Mouse (Mus musculus) left cerebral cortex, adult 9 months (tissue): ENCODE data around the gene Pigyl.

Experiments used
- DNase-seq, 2 experiments: peaks; one replicate each; pipeline ENCODE4 v3.0.0; 2022; ENCODE audit warnings: low spot score in 2 of 2

Pigyl gene

DNA sequence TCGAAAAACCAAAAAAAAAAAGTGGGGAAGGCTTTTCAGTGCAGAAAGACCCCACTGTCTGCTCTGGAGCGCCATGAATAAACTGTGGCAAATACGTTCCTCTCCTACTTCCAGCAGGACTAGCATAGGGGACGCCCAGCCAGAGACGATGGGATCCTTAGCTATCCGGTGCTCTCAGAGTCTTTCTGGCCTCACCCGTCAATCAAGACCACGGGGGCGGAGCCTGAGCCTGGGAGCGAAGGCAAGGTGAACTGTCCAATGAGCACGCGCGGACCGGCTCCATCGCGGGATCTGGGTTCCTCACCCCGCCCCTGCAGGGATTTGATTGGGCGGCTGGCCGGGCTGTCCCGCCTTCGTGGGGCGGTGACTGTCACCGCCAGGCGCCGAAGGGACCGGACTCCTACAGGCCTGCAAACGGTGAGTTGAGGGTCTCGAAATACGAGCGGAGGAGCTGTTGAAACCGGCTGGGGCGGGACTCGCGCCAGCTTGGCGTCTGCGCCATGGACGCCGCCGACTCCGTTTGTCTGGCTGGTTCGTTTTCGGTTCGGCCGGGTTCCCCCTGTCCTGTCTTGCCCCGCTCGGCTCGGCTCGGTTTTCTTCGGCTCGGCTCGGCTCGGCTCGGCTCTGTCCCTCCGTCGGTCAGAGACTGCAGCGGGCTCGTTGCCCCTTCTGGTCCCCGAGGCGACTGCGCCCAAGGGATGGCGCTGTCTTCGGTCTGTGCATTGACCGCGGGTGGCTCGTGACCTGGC, at the start of gene Pigyl:
TSS of gene Pigyl (plus strand) at position 350 of the 749 bp plus-strand sequence.
- DNase-seq = peak; percentile 95 to 98

DNA sequence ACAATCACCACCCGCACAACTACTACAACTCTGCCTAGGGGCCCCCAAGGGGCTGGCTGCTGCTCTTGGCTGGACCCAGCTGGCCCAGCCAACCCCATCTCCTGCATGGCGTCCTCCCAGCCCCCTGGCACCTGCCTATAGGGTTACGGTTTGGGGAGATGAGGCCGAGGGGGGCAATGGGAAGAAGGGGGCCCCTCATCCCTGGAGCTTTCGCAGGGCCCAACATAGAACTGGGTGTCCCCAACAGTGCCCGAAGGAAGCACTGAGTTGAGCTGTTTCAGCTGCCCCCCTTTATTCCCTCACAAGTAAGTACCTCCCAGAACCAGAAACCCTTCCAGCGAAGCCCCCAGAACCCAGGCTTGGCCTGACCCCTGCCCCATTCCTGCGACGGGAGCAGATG, 48.5 kb upstream of the Pigyl start:
- DNase-seq = no peak

DNA sequence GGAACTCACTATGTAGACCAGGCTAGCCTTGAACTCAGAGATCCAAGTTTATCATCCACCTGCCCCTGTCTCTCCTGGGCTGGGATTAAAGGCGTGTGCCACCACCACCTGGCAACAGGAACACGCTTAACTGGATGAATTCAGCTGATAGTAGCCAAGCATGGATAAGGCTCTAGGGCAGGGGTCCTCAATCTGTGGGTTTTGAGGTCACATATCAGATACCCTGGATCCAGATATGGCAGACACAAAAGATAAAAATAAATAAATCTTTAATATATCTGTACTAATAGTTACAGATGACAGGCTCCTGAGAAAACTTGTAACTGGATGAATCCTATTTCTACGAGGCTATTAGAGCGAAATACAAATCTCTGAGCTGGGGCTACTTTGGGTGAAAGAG, 41.0 kb upstream of the Pigyl start:
- DNase-seq = no peak

DNA sequence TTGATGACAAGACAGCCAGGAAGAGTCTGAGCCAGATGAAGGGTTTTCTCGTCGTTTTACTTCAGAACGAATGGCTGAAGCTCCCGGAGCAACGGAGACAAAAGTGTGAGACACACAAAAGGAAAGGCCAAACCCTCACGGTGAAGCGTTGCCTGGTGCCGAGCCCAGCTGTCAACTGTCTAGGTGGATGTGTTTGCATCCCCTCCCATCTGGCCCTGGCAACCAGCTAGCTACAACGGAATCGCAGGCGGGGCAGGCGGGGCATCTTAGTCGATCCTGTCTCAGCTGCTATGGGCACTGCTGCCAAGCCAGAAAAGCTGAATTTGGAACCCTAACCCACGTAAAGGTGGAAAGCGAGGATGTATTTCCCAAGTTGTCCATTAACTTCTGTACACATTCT, 40.6 kb upstream of the Pigyl start:
- DNase-seq = no peak

DNA sequence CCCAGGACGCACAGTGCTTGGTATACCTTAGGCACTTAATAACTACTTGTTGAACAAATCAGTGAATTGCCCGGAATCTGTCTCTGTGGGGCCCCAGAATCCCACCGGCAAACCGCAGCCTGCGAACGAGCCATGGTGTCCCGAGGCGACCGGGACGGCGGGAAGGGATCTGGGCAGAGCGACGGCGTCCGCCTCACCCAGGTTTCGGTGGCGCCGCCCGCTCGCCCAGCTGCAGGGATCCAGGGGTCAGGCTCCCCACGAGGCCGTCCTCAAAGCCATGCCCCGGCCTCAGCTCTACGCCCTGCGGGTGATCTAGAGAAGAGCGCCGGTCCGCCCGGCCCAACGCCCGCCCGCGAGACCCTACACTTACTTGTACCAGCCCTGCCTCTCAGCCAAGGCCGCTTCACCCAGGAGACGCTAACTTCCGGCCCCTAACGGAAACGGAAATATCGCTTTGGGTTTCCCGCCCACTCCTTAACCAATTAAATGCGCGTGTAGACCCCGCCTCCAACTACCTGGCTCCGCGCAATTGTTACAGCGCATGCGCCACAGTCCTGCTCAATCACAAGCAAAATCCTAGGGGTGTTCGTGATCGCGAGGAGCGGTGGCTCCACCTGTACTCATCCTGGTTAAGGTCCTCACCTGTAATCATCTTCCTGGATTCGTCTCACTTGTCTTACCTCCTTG, 39.8 kb upstream of the Pigyl start, which contains the start of gene Elof1:
TSS of gene Elof1 (minus strand) at position 433 of the 687 bp plus-strand sequence.
- peak; percentile 90 to 97 for DNase-seq

DNA sequence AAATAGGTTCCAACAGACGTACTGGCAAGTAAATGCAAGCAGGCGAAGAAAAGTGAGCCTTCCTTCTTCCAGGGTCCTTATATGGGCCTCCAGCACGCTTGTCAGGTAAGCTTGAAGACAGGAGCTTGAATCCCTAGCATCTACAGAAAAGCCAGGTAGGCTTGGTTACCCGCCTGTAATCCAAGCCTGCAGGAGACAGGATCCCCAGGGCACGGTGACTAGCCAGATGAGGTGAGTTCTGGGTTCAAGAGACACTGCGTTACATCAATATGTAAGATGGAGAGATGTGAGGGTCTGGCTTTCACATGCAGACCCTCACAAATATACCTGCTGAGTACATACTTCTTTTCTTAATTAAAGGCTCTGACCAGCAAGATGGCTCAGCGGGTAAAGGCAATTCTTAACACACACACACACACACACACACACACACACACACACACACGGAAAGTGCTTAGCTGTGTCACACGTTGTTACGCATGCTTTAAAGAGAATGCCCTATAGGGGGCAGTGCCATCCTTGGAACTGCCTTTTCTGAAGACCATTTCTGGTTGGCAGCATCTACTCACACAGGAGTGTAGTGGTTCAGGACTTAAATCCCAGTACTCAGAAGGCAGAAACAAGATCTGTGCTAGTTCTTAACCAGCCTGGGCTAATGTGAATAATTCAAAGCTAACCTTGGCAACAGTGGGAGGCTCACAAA, 38.7 kb upstream of the Pigyl start:
- peak in 1 of 2 experiments; percentile 61 for DNase-seq

DNA sequence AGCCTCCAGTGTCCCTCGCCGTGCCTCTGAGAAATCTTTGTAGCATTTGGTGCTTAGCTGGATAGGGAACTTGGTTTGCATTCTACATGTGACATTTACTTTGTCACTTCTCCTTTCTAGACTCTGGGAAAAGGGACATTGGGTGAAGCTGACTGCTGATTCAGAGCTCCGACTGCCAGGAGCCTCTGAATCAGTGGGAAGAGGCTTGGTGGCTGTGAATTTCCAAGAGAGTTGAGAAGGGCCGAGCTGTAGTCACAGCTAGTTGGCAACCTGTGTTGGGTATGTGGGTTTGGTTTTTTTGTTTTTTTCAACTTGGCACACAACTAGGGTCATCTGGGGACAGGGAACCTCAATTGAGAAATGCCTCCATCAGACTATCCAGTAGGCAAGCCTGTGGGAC, 37.1 kb upstream of the Pigyl start:
- DNase-seq = peak; percentile 42 to 71

DNA sequence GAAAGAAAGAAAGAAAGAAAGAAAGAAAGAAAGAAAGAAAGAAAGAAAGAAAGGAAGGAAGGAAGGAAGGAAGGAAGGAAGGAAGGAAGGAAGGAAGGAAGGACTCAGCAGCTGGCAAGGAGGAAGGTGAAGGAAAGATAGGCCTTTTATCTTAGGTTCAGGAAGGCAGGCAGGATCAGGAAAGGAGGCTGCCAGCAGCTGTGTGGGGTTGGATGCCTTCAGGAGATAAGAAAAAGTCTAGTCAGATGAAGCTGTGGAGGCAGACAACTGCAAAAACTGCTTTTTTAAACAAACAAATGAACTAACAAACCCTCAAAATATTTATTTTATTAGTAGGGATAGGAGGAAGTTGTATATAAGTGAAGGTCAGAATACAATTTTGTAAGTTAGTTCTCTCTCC, 35.1 kb upstream of the Pigyl start:
- no peak for DNase-seq

DNA sequence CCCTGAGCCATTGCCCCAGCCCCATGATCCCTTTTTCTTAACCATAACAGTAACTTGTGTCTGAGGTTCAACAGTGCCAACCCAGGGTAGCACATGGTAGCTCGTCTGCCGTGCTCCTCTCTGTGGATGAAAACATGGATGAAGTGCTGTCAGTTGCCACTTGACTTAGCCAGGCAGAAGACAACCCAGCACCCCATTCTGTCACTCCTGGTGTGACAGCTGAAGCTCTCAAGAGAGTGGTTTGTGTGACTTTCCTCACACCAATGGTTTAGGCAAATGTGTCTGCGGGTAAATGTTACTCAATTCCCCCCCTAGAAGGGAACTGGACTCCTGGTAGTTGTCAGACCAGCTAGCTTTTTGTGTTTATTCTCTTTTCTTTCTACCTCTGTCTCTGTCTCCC, 34.6 kb upstream of the Pigyl start:
- no peak for DNase-seq

DNA sequence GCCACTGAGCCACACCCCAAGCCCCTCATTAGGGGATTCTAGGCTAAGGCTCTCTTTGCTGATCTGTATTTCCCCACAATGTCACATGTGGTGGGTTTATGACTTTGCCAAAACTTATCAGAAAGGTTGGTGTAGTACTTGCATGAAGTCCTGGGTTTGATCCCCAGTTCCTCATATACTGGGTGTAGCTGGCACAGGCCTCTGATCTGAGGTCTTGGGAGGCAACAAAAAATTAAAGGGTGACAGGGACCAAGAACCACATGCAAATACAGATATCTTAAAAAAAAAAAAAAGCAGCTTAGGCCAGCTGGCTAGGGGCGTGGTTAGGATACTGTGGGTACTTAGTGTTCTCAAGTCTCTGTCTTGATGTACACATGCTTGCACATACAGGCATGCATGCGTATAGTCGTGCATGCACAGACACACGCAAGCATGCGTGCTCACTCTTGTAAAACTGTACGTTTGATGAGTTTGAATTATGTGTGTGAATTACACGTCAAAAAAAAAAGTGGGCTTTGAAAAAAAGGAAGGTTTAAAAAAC, 33.5 kb upstream of the Pigyl start:
- DNase-seq = no peak

DNA sequence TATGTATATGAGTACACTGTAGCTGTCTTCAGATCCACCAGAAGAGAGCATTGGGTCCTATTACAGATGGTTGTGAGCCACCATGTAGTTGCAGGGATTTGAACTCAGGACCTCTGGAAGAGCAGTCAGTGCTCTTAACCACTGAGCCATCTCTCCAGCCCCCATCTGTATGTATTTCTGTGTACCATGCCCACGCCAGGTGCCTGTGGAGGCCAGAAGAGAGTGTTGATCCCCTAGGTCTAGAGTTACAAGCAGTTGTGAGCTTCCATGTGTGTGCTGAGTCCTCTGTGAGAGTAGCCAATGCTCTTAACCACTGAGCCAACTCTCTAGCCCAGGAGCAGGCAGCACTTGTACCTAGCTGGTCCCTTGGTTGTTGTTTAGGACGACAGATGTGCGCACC, 32.5 kb upstream of the Pigyl start:
- no peak for DNase-seq

DNA sequence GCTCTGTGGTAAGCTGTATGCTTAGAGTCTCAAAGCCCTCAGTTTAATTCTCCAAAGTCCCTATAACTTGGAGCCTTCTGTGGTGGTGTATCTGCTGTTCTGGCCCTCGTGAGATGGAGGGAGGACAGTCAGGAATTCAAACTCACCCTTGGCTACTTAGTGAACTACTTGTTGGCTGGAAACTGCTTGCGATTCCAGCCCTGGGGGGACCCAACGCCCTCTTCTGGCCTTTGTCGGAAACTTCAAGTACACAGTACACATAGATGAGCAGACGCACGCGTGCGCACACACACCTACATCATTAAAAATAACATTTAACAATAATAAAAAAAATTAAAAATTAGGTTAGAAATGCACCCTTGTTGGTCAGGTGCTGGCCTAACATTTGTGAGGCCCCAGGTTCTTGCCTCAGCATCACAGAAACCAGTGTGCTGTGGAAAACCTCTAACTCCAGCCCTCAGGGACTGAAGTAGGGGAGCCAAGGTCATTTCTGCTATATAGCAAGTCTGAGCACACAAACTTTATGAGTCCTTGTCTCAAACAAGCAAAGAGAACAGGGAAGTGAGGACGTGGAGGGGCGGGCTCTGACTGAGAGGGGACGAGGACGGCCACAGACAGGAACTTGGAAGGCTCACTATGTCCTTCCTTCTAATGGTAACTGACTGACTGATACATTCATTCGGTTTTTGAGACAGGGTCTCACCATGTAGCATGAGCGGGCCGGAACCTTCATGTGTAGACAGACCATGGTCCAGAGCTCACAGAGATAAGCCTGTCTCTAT, 31.2 kb upstream of the Pigyl start:
- no peak for DNase-seq

DNA sequence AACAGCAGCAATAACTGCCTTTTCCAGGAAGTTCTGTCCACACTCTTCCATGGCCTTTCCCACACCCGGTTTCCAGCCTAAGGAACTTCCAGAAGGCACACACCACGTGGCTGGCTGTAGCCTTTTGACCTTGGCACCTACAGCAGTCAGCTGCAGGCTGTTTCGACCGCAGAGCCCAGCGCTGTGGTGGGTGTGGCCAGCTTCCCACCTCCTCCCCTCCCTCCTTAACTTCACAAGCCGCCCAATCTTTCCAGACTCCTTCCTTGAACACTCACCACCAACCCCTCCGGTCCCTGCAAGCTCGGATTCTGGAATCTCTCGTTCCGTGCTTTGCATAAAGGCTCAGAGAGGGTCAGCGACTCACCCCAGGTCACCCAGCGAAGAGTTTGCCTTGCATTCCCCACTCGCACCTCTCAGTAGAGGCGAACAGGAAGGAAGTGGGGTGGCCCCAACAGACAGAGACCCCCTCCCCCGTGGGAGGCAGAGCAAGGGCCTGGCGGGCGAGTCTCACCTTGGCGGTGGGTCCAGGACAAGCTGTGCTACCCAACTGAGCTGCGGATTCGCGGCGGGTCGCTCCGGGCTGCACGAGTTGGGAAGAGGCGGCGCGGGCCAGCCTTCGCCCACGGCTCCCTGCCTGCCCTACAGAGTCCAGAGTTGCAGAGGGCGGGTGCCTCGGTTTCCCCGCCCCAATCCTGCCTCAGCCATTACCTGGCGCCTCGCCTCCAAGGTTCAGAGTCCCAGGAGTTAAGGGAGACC, 25.2 kb upstream of the Pigyl start:
- no peak for DNase-seq

DNA sequence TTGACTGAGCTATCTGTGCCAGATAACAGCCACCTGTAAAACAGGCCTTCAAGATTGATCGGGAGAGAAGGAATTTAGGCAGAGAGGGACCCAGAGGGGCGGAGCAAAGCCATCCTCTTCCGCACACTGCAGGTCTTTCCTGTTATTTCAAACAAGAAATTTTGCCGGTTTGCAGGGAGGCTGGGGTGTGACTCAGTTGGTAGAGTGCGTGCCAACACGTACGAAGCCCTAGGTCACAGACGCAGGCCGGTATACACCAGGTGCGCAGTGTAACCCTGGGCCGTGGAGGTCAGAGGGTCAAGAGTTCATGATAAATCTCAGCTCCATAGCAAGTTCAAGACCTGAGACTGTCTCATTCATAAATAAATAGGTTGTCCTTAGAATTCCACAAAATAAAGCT, 24.4 kb upstream of the Pigyl start:
- DNase-seq = no peak

DNA sequence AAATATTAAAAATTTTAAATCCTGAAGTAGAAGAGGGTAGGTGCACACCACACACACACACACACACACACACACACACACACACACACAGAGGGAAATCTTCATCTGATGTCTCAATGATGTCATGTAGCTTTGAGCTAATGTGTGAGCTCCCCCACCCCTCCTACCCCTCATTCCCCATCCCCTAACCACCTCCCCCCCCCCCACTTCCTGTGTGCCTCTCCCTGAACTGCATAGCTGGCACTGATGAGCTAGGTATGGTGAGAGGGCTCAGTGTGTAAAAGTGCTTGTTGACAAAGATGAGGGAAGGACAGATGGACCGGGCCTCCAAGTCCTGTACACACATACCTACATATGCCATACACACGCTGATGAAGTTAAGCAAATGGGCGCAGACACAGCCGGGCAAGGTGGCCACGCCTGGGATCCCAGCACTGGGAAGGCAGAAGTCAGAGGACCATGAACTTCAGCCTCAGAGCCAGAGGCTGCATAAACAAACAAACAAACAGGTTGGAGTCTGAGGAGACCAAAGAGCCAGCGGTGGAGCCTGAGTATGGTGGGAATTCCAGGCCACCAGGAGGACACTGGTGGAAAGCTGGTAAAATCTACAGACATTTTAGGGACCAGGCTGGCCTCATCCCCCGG, 22.3 kb upstream of the Pigyl start:
- no peak for DNase-seq

DNA sequence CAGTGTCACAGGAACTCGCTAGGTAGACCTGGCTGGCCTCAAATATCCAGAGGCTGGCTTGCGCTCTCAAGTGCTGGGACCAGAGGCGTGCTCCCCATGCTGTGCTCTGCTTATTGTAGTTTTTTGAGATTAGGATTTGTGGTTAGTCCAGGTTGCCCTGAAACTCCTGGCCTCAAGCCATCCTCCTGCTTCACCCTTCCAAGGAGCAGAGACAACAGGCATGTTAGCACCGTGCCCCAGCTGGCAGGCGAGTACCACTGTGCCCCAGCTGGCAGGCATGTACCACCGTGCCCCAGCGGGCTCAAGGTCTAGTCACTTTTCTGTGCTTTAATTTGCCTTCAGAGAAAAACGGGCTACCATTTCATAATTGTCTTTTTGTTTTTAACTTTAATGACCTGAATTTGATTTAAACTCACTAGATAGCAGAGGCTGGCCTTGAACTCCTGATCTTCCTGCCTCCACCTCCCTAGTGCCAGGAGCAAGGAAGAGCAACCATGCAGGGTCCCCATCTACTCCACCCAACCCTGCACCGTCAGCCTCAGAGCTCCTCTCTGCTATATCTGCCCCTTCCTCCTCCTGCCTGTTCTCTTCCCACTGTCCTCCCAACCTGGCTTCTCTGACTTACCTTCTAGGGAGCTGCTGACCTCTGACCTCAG, 21.5 kb upstream of the Pigyl start:
- no peak for DNase-seq

DNA sequence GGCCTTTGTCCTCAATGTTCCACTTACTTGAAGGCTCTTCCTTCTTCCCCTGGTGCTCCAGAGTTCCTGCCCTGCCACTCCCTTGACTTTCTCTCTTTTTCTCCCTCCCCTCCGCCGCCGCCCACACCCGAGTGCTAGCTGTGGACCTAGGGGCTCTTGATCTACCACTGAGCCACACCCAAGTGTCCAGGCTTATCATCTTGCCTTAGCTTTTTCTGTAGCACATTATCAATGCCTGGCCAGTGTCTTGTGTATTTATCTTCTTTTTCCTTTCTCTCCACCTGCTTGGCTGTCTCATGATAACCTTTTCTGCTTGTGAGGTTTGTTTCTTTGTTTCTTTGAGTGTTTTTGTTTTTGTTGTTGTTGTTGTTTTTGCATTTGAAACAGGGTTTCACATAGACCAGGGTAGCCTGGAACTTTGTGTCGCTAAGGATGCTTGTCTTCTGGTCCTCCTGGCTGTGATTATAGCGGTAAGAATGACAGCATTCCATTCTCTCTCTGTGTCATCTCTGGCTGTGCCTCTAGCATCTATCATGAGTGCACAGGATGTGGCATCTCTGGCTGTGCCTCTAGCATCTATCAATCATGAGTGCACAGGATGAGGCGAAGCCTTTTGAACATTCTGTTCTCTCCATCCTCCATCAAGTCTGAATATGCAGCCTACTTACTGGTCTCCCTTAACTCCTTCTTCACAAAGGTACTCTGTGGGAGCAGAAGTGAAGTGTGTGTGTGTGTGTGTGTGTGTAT, 20.8 kb upstream of the Pigyl start, which contains the start of gene Acp5:
TSS of gene Acp5 (minus strand) at position 68 of the 747 bp plus-strand sequence.
- no peak for DNase-seq

DNA sequence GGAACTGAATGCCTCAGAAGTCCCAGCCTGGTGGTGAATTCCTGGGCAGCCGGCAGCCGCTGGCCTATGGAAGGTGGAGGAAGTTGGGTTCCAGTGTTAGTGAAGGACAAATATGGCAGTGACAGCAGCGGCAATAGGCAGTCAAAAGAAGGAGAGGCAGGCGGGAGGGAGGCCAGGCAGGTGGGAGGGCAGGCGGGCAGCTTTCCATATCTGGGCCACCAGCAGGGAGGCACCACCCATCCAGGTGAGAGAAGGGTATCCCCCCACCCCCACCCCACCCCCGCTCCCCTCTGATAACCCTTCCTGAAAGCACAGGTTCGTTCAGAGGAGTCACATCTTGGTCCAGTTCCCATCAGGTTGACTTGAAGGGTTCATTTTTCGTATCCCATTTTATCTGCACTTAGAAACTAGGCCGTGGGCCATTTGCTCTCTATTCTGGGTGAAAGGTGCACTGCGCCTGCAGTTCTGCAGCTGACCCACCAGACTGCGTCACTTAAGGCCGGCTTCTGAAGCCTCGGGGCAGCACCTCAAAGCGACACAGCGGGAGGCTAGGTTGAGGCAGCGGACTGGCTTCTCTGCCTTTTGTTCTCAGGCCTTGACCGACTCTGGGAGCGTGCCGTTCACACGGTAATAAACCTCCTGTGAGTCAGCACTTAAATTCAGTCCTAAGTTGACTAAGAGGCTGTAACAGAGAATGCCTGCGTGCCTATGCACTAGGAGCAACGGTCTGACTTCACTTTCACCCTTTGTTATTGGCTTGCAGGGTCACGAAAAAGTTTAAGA, 19.7 kb upstream of the Pigyl start:
- DNase-seq = no peak
